Mouse (Mus musculus) testis, adult 2 months (tissue): ENCODE measurements around the gene Tmem132d. TPM values are rescaled to one million over a fixed set of nuclear protein-coding genes. Genes with fewer than 3 reads are reported as not detected.

Experiments used
- H3K27ac ChIP-seq: fragments of 200-500 bp; 2 replicates; pipeline ENCODE4 v1.5.1; 2012; ENCODE audit warnings: low read depth, low read length; ENCODE audit not compliant: control insufficient read depth, insufficient read depth
- H3K27me3 ChIP-seq: fragments of 200-500 bp; 2 replicates; pipeline ENCODE4 v1.6.1; 2012; ENCODE audit warnings: mild to moderate bottlenecking, low read length, moderate library complexity; ENCODE audit not compliant: control insufficient read depth, insufficient read depth
- H3K36me3 ChIP-seq: fragments of 200-500 bp; 2 replicates; pipeline ENCODE4 v1.6.1; 2012; ENCODE audit warnings: mild to moderate bottlenecking, low read length; ENCODE audit not compliant: control insufficient read depth, insufficient read depth
- H3K4me1 ChIP-seq: fragments of 200-500 bp; 2 replicates; pipeline ENCODE4 v1.6.1; 2012; ENCODE audit warnings: low read length; ENCODE audit not compliant: control insufficient read depth, insufficient read depth
- H3K4me3 ChIP-seq: fragments of 200-500 bp; 2 replicates; pipeline ENCODE4 v1.5.1; 2012; ENCODE audit warnings: low read depth, mild to moderate bottlenecking, low read length, moderate library complexity, mixed read lengths; ENCODE audit not compliant: control insufficient read depth
- CTCF ChIP-seq: fragments of 200-500 bp; IDR thresholded peaks from 2 replicates; pipeline ENCODE4 v1.5.1; 2012; ENCODE audit warnings: low read depth, mild to moderate bottlenecking, inconsistent platforms, low read length, moderate library complexity; ENCODE audit not compliant: control insufficient read depth, insufficient read depth, insufficient replicate concordance
- POLR2A ChIP-seq: fragments of 200-500 bp; IDR thresholded peaks from 2 replicates; pipeline ENCODE4 v1.6.1; 2012; ENCODE audit warnings: low read depth, mild to moderate bottlenecking, inconsistent platforms, low read length, moderate library complexity; ENCODE audit not compliant: control insufficient read depth
- polyA plus RNA-seq: library from polyadenylated mRNA; depleted of rRNA; stranded (reverse); fragments of >200 nt; gene quantifications from 2 replicates; pipeline ENCODE4 v1.2.3, GENCODE M21; 2012

Tmem132d gene
- polyA plus RNA-seq, 1 experiment: 0.04 TPM

DNA sequence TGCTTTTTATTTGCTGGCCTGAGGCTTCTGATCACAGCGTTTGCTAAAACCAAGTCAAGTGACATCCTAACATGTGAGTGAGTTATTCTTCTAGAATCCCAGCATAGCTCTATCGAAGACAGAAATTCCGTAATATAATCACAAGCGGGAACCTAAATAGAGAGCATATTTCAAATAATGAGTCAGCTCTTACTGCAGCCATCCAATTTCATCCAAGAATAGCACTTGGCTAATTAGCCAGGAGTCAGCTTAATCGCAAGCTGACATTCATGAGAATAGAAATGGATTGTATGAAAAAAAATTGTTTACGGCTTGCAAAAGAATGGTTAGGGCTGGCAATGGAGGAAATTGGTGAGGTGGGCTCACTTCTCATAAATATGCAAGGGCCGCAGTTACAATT, 63.8 kb downstream of the Tmem132d start:
- Histone ChIP-seq H3K4me3 (no peak overlapping the region), H3K4me1 (no peaks in the 10 kb centered on the region), H3K27me3 (no peaks in the 10 kb centered on the region), H3K36me3 (no peaks in the 10 kb centered on the region), H3K27ac (no peak overlapping the region)
- TF ChIP-seq CTCF: no peak
- TF ChIP-seq POLR2A: no peak

- no peaks in the 10 kb centered on the region for H3K27me3 ChIP-seq
- TF ChIP-seq POLR2A (no peak), CTCF (no peak)
- no peak overlapping the region for H3K4me3 ChIP-seq
- H3K27ac ChIP-seq: no peak overlapping the region
- H3K36me3 ChIP-seq: no peaks in the 10 kb centered on the region
- no peaks in the 10 kb centered on the region; the same call in 1 of the 2 replicates for H3K4me1 ChIP-seq
These were observed 67.5 kb downstream of the Tmem132d start for GRCm38 (mm10) chr5:128365261-128365985.

GRCm38 (mm10) chr5:128360946-128361675, 71.8 kb downstream of the Tmem132d start:
- no peaks in the 10 kb centered on the region for H3K36me3 ChIP-seq
- H3K27ac ChIP-seq: no peak overlapping the region
- no peaks in the 10 kb centered on the region; the same call in 1 of the 2 replicates for H3K4me1 ChIP-seq
- H3K27me3 ChIP-seq: no peaks in the 10 kb centered on the region
- no peak overlapping the region for H3K4me3 ChIP-seq
- TF ChIP-seq POLR2A: no peak
- TF ChIP-seq CTCF: no peak

DNA sequence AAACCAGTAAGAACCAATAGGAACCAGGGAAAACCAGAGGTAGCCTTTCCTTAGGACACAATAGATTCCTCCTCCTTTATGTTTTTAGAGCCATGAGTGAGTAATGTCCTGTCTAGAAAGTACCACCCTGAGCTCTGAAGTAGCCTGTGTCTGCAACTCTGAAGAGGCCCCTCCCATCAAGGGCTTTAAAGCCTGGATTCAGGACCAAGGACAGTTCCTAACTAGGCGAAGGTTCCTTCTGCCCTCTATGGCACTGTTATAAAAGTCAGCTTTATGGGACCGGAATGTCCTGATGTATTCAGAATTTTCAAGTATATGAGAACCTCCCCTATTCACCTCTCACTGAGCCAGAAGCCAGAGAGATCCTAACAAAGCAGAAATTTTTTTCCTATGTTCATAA, 84.0 kb downstream of the Tmem132d start:
- Histone ChIP-seq H3K4me3 (no peak overlapping the region), H3K4me1 (no peaks in the 10 kb centered on the region), H3K27me3 (no peaks in the 10 kb centered on the region), H3K36me3 (no peaks in the 10 kb centered on the region), H3K27ac (no peak overlapping the region)
- TF ChIP-seq POLR2A (no peak), CTCF (no peak)

DNA sequence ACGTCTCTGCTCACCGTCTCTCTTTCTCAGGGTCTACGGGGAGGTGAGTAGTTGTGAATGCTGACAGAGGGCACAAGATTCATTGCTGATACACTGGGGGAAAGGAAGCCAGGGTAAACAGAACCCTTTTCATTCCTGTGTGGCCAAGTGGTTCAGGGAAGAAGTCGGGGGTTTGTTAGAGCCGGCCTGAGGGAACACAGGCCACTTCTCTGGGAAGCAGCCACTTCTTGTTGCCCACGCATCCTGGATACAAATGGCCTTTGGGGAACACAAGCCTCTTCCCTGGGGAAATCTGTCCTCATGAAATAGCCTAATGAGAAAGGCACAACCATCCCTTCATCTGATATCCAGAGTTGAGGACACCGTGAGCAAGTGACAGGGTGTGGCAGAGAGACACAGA, 96.0 kb downstream of the Tmem132d start:
- TF ChIP-seq CTCF (no peak), POLR2A (no peak)
- Histone ChIP-seq H3K27ac (no peak overlapping the region), H3K36me3 (no peaks in the 10 kb centered on the region), H3K4me1 (no peaks in the 10 kb centered on the region), H3K4me3 (no peak overlapping the region), H3K27me3 (no peaks in the 10 kb centered on the region)

DNA sequence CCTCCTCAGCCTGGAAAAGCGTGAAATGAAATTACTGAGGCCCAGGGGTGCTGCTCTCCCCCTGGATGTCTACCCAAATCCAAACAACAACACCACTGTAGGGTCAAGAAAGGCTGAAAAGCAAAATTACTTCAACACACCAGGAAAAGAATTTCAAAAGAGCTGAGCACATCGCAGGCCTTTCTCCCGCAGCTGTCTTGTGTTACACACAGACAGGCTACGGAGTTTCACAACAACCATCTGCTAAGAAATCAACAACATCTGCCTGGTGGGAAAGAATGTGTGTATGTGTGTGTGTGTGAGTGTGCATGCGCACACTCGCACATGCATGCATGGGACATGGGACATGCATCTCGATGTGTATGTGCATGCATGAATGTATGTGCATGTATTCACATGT, 100.1 kb downstream of the Tmem132d start:
- no peak overlapping the region for H3K27ac ChIP-seq

GRCm38 (mm10) chr5:128330351-128330750, 102.5 kb downstream of the Tmem132d start:
- H3K4me1 ChIP-seq: no peaks in the 10 kb centered on the region
- H3K27me3 ChIP-seq: no peaks in the 10 kb centered on the region
- TF ChIP-seq CTCF (no peak), POLR2A (no peak)
- no peak overlapping the region for H3K4me3 ChIP-seq
- H3K27ac ChIP-seq: no peak overlapping the region
- H3K36me3 ChIP-seq: no peaks in the 10 kb centered on the region

More for the DNA sequence above, 100.1 kb downstream of the Tmem132d start:
- no peaks in the 10 kb centered on the region for H3K4me1 ChIP-seq
- no peaks in the 10 kb centered on the region for H3K27me3 ChIP-seq
- no peak overlapping the region for H3K4me3 ChIP-seq
- TF ChIP-seq CTCF (no peak), POLR2A (no peak)
- H3K36me3 ChIP-seq: no peaks in the 10 kb centered on the region
